Mouse (Mus musculus) CH12.LX (cell line): ENCODE measurements at regions not wholly inside any gene's neighbourhood (a gene's known extent, or its start where the extent isn't known, plus 50 kb on each side); places are given as distances from the start of the nearest gene placed in this dataset.

ENCODE experiments used
- DNase-seq: peaks from one replicate; pipeline ENCODE4 v3.0.0-alpha.2; 2013; ENCODE audit errors: extremely low read depth
- H3K27ac ChIP-seq: 2 replicates; pipeline ENCODE4 v1.5.1; 2012; ENCODE audit warnings: low read depth, mild to moderate bottlenecking, control low read depth, moderate library complexity; ENCODE audit not compliant: insufficient read depth
- H3K27me3 ChIP-seq: replicated peaks from 2 replicates; pipeline ENCODE3; 2012; ENCODE audit warnings: inconsistent platforms
- H3K36me3 ChIP-seq, 2 experiments: replicated peaks in 1 of 2; 2 replicates each; pipeline versions ENCODE3 to v1.6.1; 2012; ENCODE audit warnings: inconsistent platforms in 1 of 2, low read length in 1 of 2, mild to moderate bottlenecking in 1 of 2, mixed read lengths in 1 of 2, moderate library complexity in 1 of 2; ENCODE audit not compliant: control insufficient read depth in 1 of 2, insufficient read depth in 1 of 2
- H3K4me1 ChIP-seq, 2 experiments: 2 replicates each; pipeline ENCODE4 v1.6.1; 2012; ENCODE audit warnings: inconsistent platforms in 1 of 2, moderate library complexity in 1 of 2; ENCODE audit not compliant: insufficient read depth in 2 of 2, control insufficient read depth in 1 of 2
- H3K4me2 ChIP-seq: 2 replicates; pipeline ENCODE4 v1.6.1; 2012; ENCODE audit warnings: low read depth, mild to moderate bottlenecking, control low read depth; ENCODE audit not compliant: poor library complexity, insufficient read depth, severe bottlenecking
- H3K4me3 ChIP-seq, 3 experiments: fragments of 150-350 bp in 1 of 3; sonication (generic) in 1 of 3; replicated peaks in 1 of 3; 2 replicates each; pipeline versions ENCODE3 to v1.5.1; 2011 to 2012; ENCODE audit warnings: low read depth in 2 of 3, low read length in 2 of 3, mild to moderate bottlenecking in 2 of 3, moderate library complexity in 2 of 3, control low read depth in 1 of 3, improper control_type of control experiment in 1 of 3, inconsistent platforms in 1 of 3, mixed read lengths in 1 of 3; ENCODE audit not compliant: poor library complexity in 1 of 3
- H3K79me2 ChIP-seq: replicated peaks from 2 replicates; pipeline ENCODE4 v1.6.1; 2012; ENCODE audit warnings: mild to moderate bottlenecking, moderate library complexity; ENCODE audit not compliant: control insufficient read depth, poor library complexity, insufficient read depth, severe bottlenecking; ENCODE audit errors: extremely low read depth
- H3K9ac ChIP-seq: 2 replicates; pipeline ENCODE4 v1.6.1; 2012; ENCODE audit warnings: low read depth, mild to moderate bottlenecking, control low read depth, moderate library complexity; ENCODE audit not compliant: insufficient read depth
- H3K9me3 ChIP-seq: replicated peaks from 2 replicates; pipeline ENCODE3; 2012; ENCODE audit warnings: low read length, inconsistent platforms, mixed read lengths
- BHLHE40 ChIP-seq: IDR thresholded peaks from 2 replicates; pipeline ENCODE4 v1.6.1; 2011; ENCODE audit warnings: mild to moderate bottlenecking, low read depth, low read length, improper control_type of control experiment
- CHD2 ChIP-seq: IDR thresholded peaks from 2 replicates; pipeline ENCODE4 v1.6.1; 2011; ENCODE audit warnings: low read length, improper control_type of control experiment
- CTCF ChIP-seq, 2 experiments: IDR thresholded peaks in 1 of 2; conservative IDR thresholded peaks in 1 of 2; 2 replicates each; pipeline ENCODE4 v1.5.1; 2011 to 2012; ENCODE audit warnings: low read depth in 2 of 2, low read length in 2 of 2, improper control_type of control experiment in 1 of 2, inconsistent platforms in 1 of 2, mild to moderate bottlenecking in 1 of 2, moderate library complexity in 1 of 2
- ELF1 ChIP-seq: IDR thresholded peaks from 2 replicates; pipeline ENCODE4 v1.6.1; 2014; ENCODE audit warnings: low read depth, mild to moderate bottlenecking, inconsistent platforms, low read length, improper control_type of control experiment
- EP300 ChIP-seq: IDR thresholded peaks from 2 replicates; pipeline ENCODE4 v1.6.1; 2011; ENCODE audit warnings: low read length, improper control_type of control experiment
- GABPA ChIP-seq: IDR thresholded peaks from 2 replicates; pipeline ENCODE4 v1.6.1; 2012; ENCODE audit warnings: low read depth, low read length, improper control_type of control experiment, inconsistent platforms; ENCODE audit not compliant: insufficient replicate concordance
- HCFC1 ChIP-seq: IDR thresholded peaks from 2 replicates; pipeline ENCODE4 v1.6.1; 2012; ENCODE audit warnings: low read depth, mild to moderate bottlenecking, inconsistent platforms, low read length, improper control_type of control experiment
- JUND ChIP-seq: conservative IDR thresholded peaks from 2 replicates; pipeline ENCODE4 v1.6.1; 2011; ENCODE audit warnings: low read depth, low read length, improper control_type of control experiment
- KAT2A ChIP-seq: IDR thresholded peaks from 2 replicates; pipeline ENCODE4 v1.6.1; 2012; ENCODE audit warnings: low read length, improper control_type of control experiment, inconsistent platforms; ENCODE audit not compliant: insufficient replicate concordance
- MAX ChIP-seq: IDR thresholded peaks from 2 replicates; pipeline ENCODE4 v1.6.1; 2011; ENCODE audit warnings: low read length, improper control_type of control experiment
- PAX5 ChIP-seq: IDR thresholded peaks from 2 replicates; pipeline ENCODE4 v1.6.1; 2012; ENCODE audit warnings: low read length, inconsistent platforms, mixed read lengths
- RAD21 ChIP-seq: IDR thresholded peaks from 2 replicates; pipeline ENCODE4 v1.6.1; 2011; ENCODE audit warnings: low read depth, mild to moderate bottlenecking, low read length, improper control_type of control experiment, moderate library complexity
- RCOR1 ChIP-seq: conservative IDR thresholded peaks from 2 replicates; pipeline ENCODE4 v1.6.1; 2012; ENCODE audit warnings: low read depth, mild to moderate bottlenecking, inconsistent platforms, low read length, improper control_type of control experiment
- SMC3 ChIP-seq: IDR thresholded peaks from 2 replicates; pipeline ENCODE4 v1.6.1; 2011; ENCODE audit warnings: low read depth, low read length, improper control_type of control experiment
- TBP ChIP-seq: conservative IDR thresholded peaks from 2 replicates; pipeline ENCODE4 v1.6.1; 2011; ENCODE audit warnings: low read depth, low read length, improper control_type of control experiment
- UBTF ChIP-seq: IDR thresholded peaks from 2 replicates; pipeline ENCODE4 v1.6.1; 2012; ENCODE audit warnings: low read depth, mild to moderate bottlenecking, inconsistent platforms, low read length, improper control_type of control experiment, moderate library complexity
- USF1 ChIP-seq: IDR thresholded peaks from 2 replicates; pipeline ENCODE4 v1.6.1; 2014; ENCODE audit warnings: low read depth, mild to moderate bottlenecking, inconsistent platforms, low read length, improper control_type of control experiment
- ZNF384 ChIP-seq: IDR thresholded peaks from 2 replicates; pipeline ENCODE4 v1.6.1; 2012; ENCODE audit warnings: low read depth, low read length, improper control_type of control experiment, inconsistent platforms
- dilution Hi-C: fragments of 300-500 bp; cut with MboI; formaldehyde crosslinking; loops from 2 replicates; pipeline ENCODE4 v1.14.3; 2020; ENCODE audit warnings: low sequenced_read_pairs; ENCODE audit not compliant: extremely low pct_unique_long_range_greater_than_20kb, extremely low pct_ligation_motif_present
- in situ Hi-C: fragments of 300-500 bp; cut with MboI; formaldehyde crosslinking; loops from 3 replicates; pipeline ENCODE4 v1.14.3; 2019; ENCODE audit warnings: low sequenced_read_pairs, low pct_ligation_motif_present, low pct_unique_long_range_greater_than_20kb, mixed read lengths

- H3K9ac ChIP-seq = no peak overlapping the region
- dilution Hi-C loops = no loop called here
- no peaks in the 10 kb centered on the region for H3K36me3 ChIP-seq
- H3K27ac ChIP-seq = no peak overlapping the region
- no peak for TF ChIP-seq HCFC1
- peak; percentile 65 for TF ChIP-seq RAD21
- peak; percentile 43 for TF ChIP-seq SMC3
- TF ChIP-seq CTCF (conservative IDR thresholded peaks at IDR 0.05 in 1 of 2, IDR thresholded peaks at IDR 0.05 in 1 of 2; ENCODE audit: low read depth in 2 of 2, low read length in 2 of 2) = peak; percentile 72 to 77
- TF ChIP-seq, all 38 proteins: peak for 3
- Histone ChIP-seq H3K79me2 (no peaks in the 10 kb centered on the region), H3K4me1 (no peaks in the 10 kb centered on the region), H3K4me3 (no peak overlapping the region), H3K9me3 (no peaks in the 10 kb centered on the region), H3K27me3 (peaks cover 48% of the 10 kb centered on the region), H3K4me2 (no peak overlapping the region)
- peak; percentile 57 for DNase-seq
- in situ Hi-C loops = no loop called here
Measured at GRCm38 (mm10) chr4:105941785-105942184, 152.1 kb downstream of the Gm12728 start.

DNA sequence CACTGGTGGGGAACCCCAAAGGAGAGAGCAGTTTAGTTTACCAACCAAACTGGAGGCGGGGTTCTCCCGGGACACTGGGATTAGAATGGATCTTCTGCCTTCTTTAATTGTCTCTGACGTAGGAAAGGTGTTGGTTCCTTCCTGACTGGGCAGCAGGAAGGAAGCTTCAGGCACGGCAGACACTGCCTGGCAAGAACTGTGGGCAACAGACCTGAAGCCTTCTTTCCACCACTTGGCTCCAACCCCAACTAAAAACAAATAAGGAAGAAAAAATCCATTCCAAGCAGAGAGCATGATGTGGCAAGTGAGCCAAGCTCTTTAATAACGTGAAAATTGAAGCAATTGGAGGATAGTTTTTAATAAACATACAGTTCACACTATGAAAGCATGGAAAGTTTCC lies 155.3 kb downstream of the Gm12728 start:
- Histone ChIP-seq H3K4me2 (no peak overlapping the region), H3K9me3 (no peaks in the 10 kb centered on the region), H3K36me3 (no peaks in the 10 kb centered on the region), H3K27me3 (peaks cover 46% of the 10 kb centered on the region), H3K79me2 (no peaks in the 10 kb centered on the region), H3K9ac (no peak overlapping the region), H3K4me1 (no peaks in the 10 kb centered on the region), H3K4me3 (no peak overlapping the region), H3K27ac (no peak overlapping the region)
- TF ChIP-seq CHD2 (no peak), KAT2A (no peak), JUND (no peak), USF1 (no peak), TBP (no peak), CTCF (conservative IDR thresholded peaks at IDR 0.05 in 1 of 2, IDR thresholded peaks at IDR 0.05 in 1 of 2; ENCODE audit: low read depth in 2 of 2, low read length in 2 of 2) (no peak), RAD21 (no peak), EP300 (no peak), BHLHE40 (no peak), PAX5 (no peak), ZNF384 (no peak), GABPA (no peak), RCOR1 (no peak), MAX (no peak), UBTF (no peak), ELF1 (no peak)
- in situ Hi-C loops = no loop called here
- dilution Hi-C loops = no loop called here
- DNase-seq = no peak
